Mouse (Mus musculus) bone marrow, adult 2 months (tissue): ENCODE results near the gene Plekhg1. TPM values are rescaled to one million over a fixed set of nuclear protein-coding genes. Genes with fewer than 3 reads are reported as not detected.

Experiments used
- H3K27ac ChIP-seq: fragments of 200-500 bp; 2 replicates; pipeline ENCODE4 v1.5.1; 2012; ENCODE audit warnings: low read depth, mild to moderate bottlenecking, control low read depth, inconsistent platforms, low read length; ENCODE audit not compliant: control insufficient read depth, poor library complexity, insufficient read depth
- H3K4me1 ChIP-seq: fragments of 200-500 bp; 2 replicates; pipeline ENCODE4 v1.6.1; 2011; ENCODE audit warnings: low read length; ENCODE audit not compliant: control insufficient read depth, insufficient read depth
- H3K4me3 ChIP-seq: fragments of 200-500 bp; replicated peaks from 2 replicates; pipeline ENCODE3; 2011; ENCODE audit warnings: mild to moderate bottlenecking, low read depth, low read length, control low read depth; ENCODE audit not compliant: control insufficient read depth
- CTCF ChIP-seq: fragments of 200-500 bp; IDR thresholded peaks from 2 replicates; pipeline ENCODE4 v1.5.1; 2011; ENCODE audit warnings: low read length, control low read depth; ENCODE audit not compliant: control insufficient read depth, insufficient read depth
- POLR2A ChIP-seq: fragments of 200-500 bp; IDR thresholded peaks from 2 replicates; pipeline ENCODE4 v1.6.1; 2011; ENCODE audit warnings: low read depth, mild to moderate bottlenecking, control low read depth, low read length, borderline replicate concordance; ENCODE audit not compliant: control insufficient read depth
- WGBS: fragments of 180-500 bp; shearing (Covaris S2); methylation state at CpG from one replicate; pipeline ENCODE4 v1.1.7; 2018; 5-methylcytosine and 5-hydroxymethylcytosine counted together
- polyA plus RNA-seq: library from polyadenylated mRNA; stranded (reverse); fragments of >200 nt; gene quantifications from 2 replicates; pipeline ENCODE4 v1.2.4, GENCODE M21; 2011; ENCODE audit warnings: low replicate concordance; ENCODE audit not compliant: missing spikeins, insufficient read depth, insufficient read length

The Plekhg1 gene
- polyA plus RNA-seq, 1 experiment, result 4.6 TPM

- Histone ChIP-seq H3K27ac (no peak overlapping the region), H3K4me3 (no peak overlapping the region), H3K4me1 (no peaks in the 10 kb centered on the region)
- TF ChIP-seq POLR2A (no peak), CTCF (no peak)
- WGBS, result 75% methylated on average over 3 of the region's 3 CpGs
These were observed 10.5 kb upstream of the Plekhg1 start for GRCm38 (mm10) chr10:3729666-3730065.

GRCm38 (mm10) chr10:3730314-3730713 is 9.8 kb upstream of the Plekhg1 start:
- 63% methylated on average over 4 of the region's 4 CpGs for WGBS
- TF ChIP-seq CTCF, result no peak
- no peak for TF ChIP-seq POLR2A

GRCm38 (mm10) chr10:3737034-3737433 is 3.1 kb upstream of the Plekhg1 start:
- 72% methylated on average over 3 of the region's 3 CpGs for WGBS
- no peak overlapping the region for H3K4me3 ChIP-seq
- TF ChIP-seq POLR2A (no peak), CTCF (no peak)
- no peak overlapping the region for H3K27ac ChIP-seq
- H3K4me1 ChIP-seq, result no peaks in the 10 kb centered on the region; the same call in 1 of the 2 replicates

More at GRCm38 (mm10) chr10:3730314-3730713, 9.8 kb upstream of the Plekhg1 start:
- Histone ChIP-seq H3K4me1 (no peaks in the 10 kb centered on the region), H3K27ac (no peak overlapping the region), H3K4me3 (no peak overlapping the region)

- TF ChIP-seq POLR2A (no peak), CTCF (peak; percentile 42; the same call in 1 of the 2 replicates)
- Histone ChIP-seq H3K27ac (peak overlapping the region; percentile 53), H3K4me3 (peak overlapping the region; percentile 60), H3K4me1 (no peaks in the 10 kb centered on the region; the same call in 1 of the 2 replicates)
- WGBS, result 1% methylated on average over 40 of the region's 47 CpGs
These were observed 582 bp downstream of the Plekhg1 start for GRCm38 (mm10) chr10:3740504-3741388.

- WGBS, result 38% methylated on average over 5 of the region's 5 CpGs
- Histone ChIP-seq H3K4me3 (no peak overlapping the region), H3K27ac (no peak overlapping the region), H3K4me1 (no peaks in the 10 kb centered on the region; the same call in 1 of the 2 replicates)
- TF ChIP-seq POLR2A, result no peak
- no peak for TF ChIP-seq CTCF
These were observed 1.6 kb downstream of the Plekhg1 start for GRCm38 (mm10) chr10:3741791-3742190.

GRCm38 (mm10) chr10:3743069-3743468 is 2.9 kb downstream of the Plekhg1 start:
- WGBS, result 83% methylated on average over 2 of the region's 2 CpGs
- Histone ChIP-seq H3K27ac (no peak overlapping the region), H3K4me3 (no peak overlapping the region), H3K4me1 (no peaks in the 10 kb centered on the region)
- TF ChIP-seq CTCF (no peak), POLR2A (no peak)

GRCm38 (mm10) chr10:3743826-3744225 is 3.7 kb downstream of the Plekhg1 start:
- Histone ChIP-seq H3K4me1 (no peaks in the 10 kb centered on the region), H3K27ac (no peak overlapping the region), H3K4me3 (no peak overlapping the region)
- WGBS, result 69% methylated on average over 5 of the region's 5 CpGs
- TF ChIP-seq POLR2A (no peak), CTCF (no peak)

GRCm38 (mm10) chr10:3746794-3747518 is 6.8 kb downstream of the Plekhg1 start:
- H3K4me1 ChIP-seq, result no peaks in the 10 kb centered on the region
- no peak overlapping the region for H3K27ac ChIP-seq
- TF ChIP-seq POLR2A, result no peak
- TF ChIP-seq CTCF, result no peak
- H3K4me3 ChIP-seq, result no peak overlapping the region
- WGBS, result 79% methylated on average over 3 of the region's 3 CpGs
